Mouse (Mus musculus): Measurements from ENCODE around the gene Dnaja3. TPM values are rescaled to one million over a fixed set of nuclear protein-coding genes. Genes with fewer than 3 reads are reported as not detected.

Dnaja3 gene
- polyA plus RNA-seq, 1 experiment from 2014 or later, result 87.8 TPM

DNA sequence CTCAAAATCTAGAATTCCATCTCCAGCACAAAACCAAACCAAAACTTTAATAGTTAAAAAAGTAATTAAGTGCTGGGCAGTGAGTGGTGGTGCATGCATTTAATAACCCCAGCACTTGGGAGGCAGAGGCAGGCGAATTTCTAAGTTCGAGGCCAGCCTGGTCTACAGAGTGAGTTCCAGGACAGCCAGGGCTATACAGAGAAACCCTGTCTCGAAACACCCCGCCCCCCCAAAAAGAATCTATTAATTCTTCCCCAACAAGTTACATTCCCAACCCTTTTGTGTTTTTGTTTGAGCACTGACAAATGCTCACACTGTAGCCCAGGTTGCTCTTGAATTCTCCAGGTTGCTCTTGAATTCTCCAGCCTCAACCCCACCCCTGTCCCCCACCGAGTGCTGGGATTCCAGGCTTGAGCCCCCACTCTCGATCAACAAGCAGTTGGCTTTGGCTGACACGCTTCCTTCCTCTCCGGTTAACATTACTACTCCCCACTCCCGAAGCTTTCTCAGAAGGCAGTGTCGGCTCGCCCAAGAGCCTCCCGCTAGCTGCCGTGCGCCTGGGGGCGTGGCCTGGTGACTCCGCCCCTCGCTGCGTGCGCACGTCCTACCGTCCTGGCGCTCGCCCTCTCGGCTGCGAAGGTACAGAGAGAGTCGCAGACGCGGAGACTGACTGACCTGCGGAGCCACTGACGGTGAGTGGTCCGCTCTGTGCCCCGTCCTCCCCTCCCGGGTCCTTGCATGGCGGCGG, 86.2 kb downstream of the Dnaja3 start, which contains the start of gene Hmox2:
Gene Hmox2, plus strand, starts transcription at position 582 of the 748 bp plus-strand sequence.
- Histone ChIP-seq H3K9ac (ENCODE audit: low read depth, low read length) (peak within 1 kb of the TSS; percentile 84), H3K4me2 (ENCODE audit: low read length) (peak within 1 kb of the TSS; percentile 77)

DNA sequence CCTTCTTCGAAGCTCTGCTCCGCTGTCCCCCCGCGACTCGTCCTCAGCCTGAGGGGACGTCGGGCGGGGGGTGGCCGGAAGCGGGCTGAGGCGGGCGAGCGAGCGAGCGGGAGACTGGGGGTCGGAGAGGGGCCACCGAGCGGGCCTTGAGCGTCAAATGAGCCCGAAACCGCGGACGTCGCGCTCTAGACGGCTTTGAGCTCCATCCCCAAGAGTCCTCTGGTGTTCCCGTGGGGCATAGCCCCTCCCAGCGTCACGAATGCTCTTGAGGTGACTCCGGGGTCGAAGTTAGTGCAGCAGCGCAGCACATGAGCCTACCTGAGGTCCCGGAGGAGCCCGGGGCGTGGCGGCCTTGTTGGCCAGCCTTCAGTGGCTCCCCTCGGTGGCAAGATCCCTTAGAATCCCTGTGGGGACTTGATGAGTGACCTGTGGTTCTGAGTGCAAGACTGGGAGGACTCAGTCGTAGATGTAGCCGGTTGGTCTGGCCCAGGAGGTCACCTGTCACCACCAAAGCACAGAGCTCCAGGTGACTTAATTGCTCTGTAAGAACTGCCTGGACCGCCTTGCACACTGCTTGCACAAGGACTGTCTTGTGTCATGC, 86.8 kb downstream of the Dnaja3 start:
- DNase-seq (ENCODE audit: low spot score), result no peak
- 0 out of 2 replicates have a peak, but pooled peaks cover 4% of the 10 kb centered on the region for H3K4me1 ChIP-seq (replicated peaks; ENCODE audit: insufficient read depth, low read length)
- peak overlapping the region; percentile 78 for H3K4me3 ChIP-seq (replicated peaks; ENCODE audit: low read depth, low read length)
- H3K27me3 ChIP-seq (ENCODE audit: insufficient read depth, low read length), result no peaks in the 10 kb centered on the region
- peak overlapping the region; percentile 84 for H3K9ac ChIP-seq (ENCODE audit: low read depth, low read length)
- peak overlapping the region; percentile 86 for H3K27ac ChIP-seq
- ATAC-seq (replicated peaks; ENCODE audit: low FRiP score, low read depth), result peak; percentile 78
- 2% methylated on average over 40 of the region's 40 CpGs for WGBS
- no peaks in the 10 kb centered on the region for H3K9me3 ChIP-seq (replicated peaks; ENCODE audit: low read length)
- peak overlapping the region; percentile 77 for H3K4me2 ChIP-seq (ENCODE audit: low read length)
- no peaks in the 10 kb centered on the region for H3K36me3 ChIP-seq (ENCODE audit: insufficient read depth, low read length)
- TF ChIP-seq CTCF (IDR thresholded peaks at IDR 0.05; ENCODE audit: low read depth), result no peak

More for the DNA sequence above, 86.2 kb downstream of the Dnaja3 start, which contains the start of gene Hmox2:
- no peak for TF ChIP-seq CTCF (IDR thresholded peaks at IDR 0.05; ENCODE audit: low read depth)
- Histone ChIP-seq H3K9me3 (replicated peaks; ENCODE audit: low read length) (no peaks in the 10 kb centered on the region), H3K27ac (peak within 1 kb of the TSS; percentile 86), H3K36me3 (ENCODE audit: insufficient read depth, low read length) (no peaks in the 10 kb centered on the region), H3K4me3 (replicated peaks; ENCODE audit: low read depth, low read length) (peak within 1 kb of the TSS; percentile 78), H3K4me1 (replicated peaks; ENCODE audit: insufficient read depth, low read length) (0 out of 2 replicates have a peak, but pooled peaks cover 4% of the 10 kb centered on the region), H3K27me3 (ENCODE audit: insufficient read depth, low read length) (no peaks in the 10 kb centered on the region)
- DNase-seq (ENCODE audit: low spot score) (peak; percentile 93), ATAC-seq (replicated peaks; ENCODE audit: low FRiP score, low read depth) (peak; percentile 93)
- 5% methylated on average over 35 of the region's 35 CpGs for WGBS

GRCm38 (mm10) chr16:4727526-4727925, 87.7 kb downstream of the Dnaja3 start:
- H3K9ac ChIP-seq (ENCODE audit: low read depth, low read length), result no peak overlapping the region
- H3K4me3 ChIP-seq (replicated peaks; ENCODE audit: low read depth, low read length), result peak overlapping the region; percentile 78; the same call in 1 of the 2 replicates
- H3K27me3 ChIP-seq (ENCODE audit: insufficient read depth, low read length), result no peaks in the 10 kb centered on the region
- no peaks in the 10 kb centered on the region for H3K36me3 ChIP-seq (ENCODE audit: insufficient read depth, low read length)
- DNase-seq (ENCODE audit: low spot score) (no peak), ATAC-seq (replicated peaks; ENCODE audit: low FRiP score, low read depth) (no peak)
- no peak for TF ChIP-seq CTCF (IDR thresholded peaks at IDR 0.05; ENCODE audit: low read depth)
- H3K4me2 ChIP-seq (ENCODE audit: low read length), result peak overlapping the region; percentile 77
- H3K4me1 ChIP-seq (replicated peaks; ENCODE audit: insufficient read depth, low read length), result 0 out of 2 replicates have a peak, but pooled peaks cover 4% of the 10 kb centered on the region
- H3K27ac ChIP-seq, result no peak overlapping the region
- H3K9me3 ChIP-seq (replicated peaks; ENCODE audit: low read length), result no peaks in the 10 kb centered on the region
- 91% methylated on average over 1 of the region's 1 CpGs for WGBS

DNA sequence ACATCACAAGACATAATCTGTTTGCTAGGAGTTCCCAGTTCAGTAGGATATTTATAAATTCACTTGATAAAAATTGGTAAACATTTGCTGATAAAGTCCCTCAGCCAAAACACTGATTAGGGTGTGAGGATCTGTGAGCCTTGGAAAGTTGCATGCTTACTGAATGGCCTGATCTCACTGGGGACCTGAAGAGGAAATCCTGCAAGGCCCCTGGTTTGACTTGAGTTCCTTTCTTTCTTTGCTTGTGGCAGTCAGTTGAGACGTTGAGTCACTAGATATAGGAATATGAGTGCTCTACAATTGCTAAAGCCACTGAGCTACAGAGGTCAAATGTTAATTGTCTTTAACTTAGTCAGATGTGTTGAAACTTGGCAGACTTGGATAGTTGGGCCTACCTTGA, 88.2 kb downstream of the Dnaja3 start:
- Histone ChIP-seq H3K9me3 (replicated peaks; ENCODE audit: low read length) (no peaks in the 10 kb centered on the region), H3K27ac (no peak overlapping the region), H3K4me1 (replicated peaks; ENCODE audit: insufficient read depth, low read length) (0 out of 2 replicates have a peak, but pooled peaks cover 4% of the 10 kb centered on the region), H3K36me3 (ENCODE audit: insufficient read depth, low read length) (no peaks in the 10 kb centered on the region), H3K4me2 (ENCODE audit: low read length) (no peak overlapping the region), H3K4me3 (replicated peaks; ENCODE audit: low read depth, low read length) (no peak overlapping the region), H3K9ac (ENCODE audit: low read depth, low read length) (no peak overlapping the region), H3K27me3 (ENCODE audit: insufficient read depth, low read length) (no peaks in the 10 kb centered on the region)
- no peak for TF ChIP-seq CTCF (IDR thresholded peaks at IDR 0.05; ENCODE audit: low read depth)
- DNase-seq (ENCODE audit: low spot score) (no peak), ATAC-seq (replicated peaks; ENCODE audit: low FRiP score, low read depth) (no peak)
- WGBS, result 38% methylated on average over 1 of the region's 1 CpGs

GRCm38 (mm10) chr16:4730776-4731358, 91.1 kb downstream of the Dnaja3 start:
- no peak for ATAC-seq (replicated peaks; ENCODE audit: low FRiP score, low read depth)
- DNase-seq (ENCODE audit: low spot score), result peak; percentile 29
- H3K9ac ChIP-seq (ENCODE audit: low read depth, low read length), result no peak overlapping the region
- H3K4me2 ChIP-seq (ENCODE audit: low read length), result no peak overlapping the region
- H3K9me3 ChIP-seq (replicated peaks; ENCODE audit: low read length), result no peaks in the 10 kb centered on the region
- no peaks in the 10 kb centered on the region for H3K36me3 ChIP-seq (ENCODE audit: insufficient read depth, low read length)
- H3K27ac ChIP-seq, result no peak overlapping the region
- 73% methylated on average over 3 of the region's 3 CpGs for WGBS
- H3K27me3 ChIP-seq (ENCODE audit: insufficient read depth, low read length), result no peaks in the 10 kb centered on the region
- peaks cover 8% of the 10 kb centered on the region; the same call in 1 of the 2 replicates for H3K4me1 ChIP-seq (replicated peaks; ENCODE audit: insufficient read depth, low read length)
- no peak overlapping the region for H3K4me3 ChIP-seq (replicated peaks; ENCODE audit: low read depth, low read length)
- TF ChIP-seq CTCF (IDR thresholded peaks at IDR 0.05; ENCODE audit: low read depth), result no peak

DNA sequence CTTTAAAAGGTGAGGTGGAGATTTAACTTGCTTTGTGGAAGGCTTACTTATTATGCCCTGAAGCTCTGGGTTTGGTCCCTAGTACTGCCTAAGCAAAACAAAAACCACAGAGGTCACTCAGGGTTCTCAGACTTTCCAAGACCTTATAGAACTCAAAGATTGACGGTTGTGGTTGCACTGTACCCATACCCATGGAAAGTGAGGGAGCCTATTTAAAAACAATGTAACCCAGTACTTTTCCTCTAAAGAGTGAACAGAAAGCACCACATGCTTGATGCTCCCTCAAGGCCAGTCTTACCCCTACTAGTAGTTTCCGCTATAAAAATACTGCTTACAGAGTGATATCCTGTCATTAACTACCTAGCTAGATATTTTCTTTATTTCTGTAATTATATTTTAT, 96.5 kb downstream of the Dnaja3 start:
- Histone ChIP-seq H3K4me1 (replicated peaks; ENCODE audit: insufficient read depth, low read length) (peaks cover 9% of the 10 kb centered on the region; the same call in 1 of the 2 replicates), H3K4me3 (replicated peaks; ENCODE audit: low read depth, low read length) (no peak overlapping the region), H3K9ac (ENCODE audit: low read depth, low read length) (no peak overlapping the region), H3K36me3 (ENCODE audit: insufficient read depth, low read length) (no peaks in the 10 kb centered on the region), H3K4me2 (ENCODE audit: low read length) (no peak overlapping the region), H3K9me3 (replicated peaks; ENCODE audit: low read length) (no peaks in the 10 kb centered on the region), H3K27me3 (ENCODE audit: insufficient read depth, low read length) (no peaks in the 10 kb centered on the region), H3K27ac (peak overlapping the region; percentile 10; the same call in 1 of the 2 replicates)
- 62% methylated on average over 2 of the region's 2 CpGs for WGBS
- DNase-seq (ENCODE audit: low spot score), result no peak
- TF ChIP-seq CTCF (IDR thresholded peaks at IDR 0.05; ENCODE audit: low read depth), result no peak
- ATAC-seq (replicated peaks; ENCODE audit: low FRiP score, low read depth), result no peak
